Mouse (Mus musculus) limb, embryonic 15.5 days (tissue): ENCODE measurements around the gene Mrps23. TPM values are rescaled to one million over a fixed set of nuclear protein-coding genes. Genes with fewer than 3 reads are reported as not detected.
A peak's percentile ranks its signal among the peaks of the same experiment; 100 is the strongest.

Experiments
- ATAC-seq: fragments of 200-750 bp; cut with Nextera tagmentation; 2 replicates; pipeline ENCODE4 v1.8.0; 2017; ENCODE audit warnings: low read depth, moderate TSS enrichment; ENCODE audit not compliant: insufficient number of reproducible peaks, low FRiP score, low TSS enrichment
- H3K27ac ChIP-seq: fragments of 300-500 bp; sonication (generic); 2 replicates; pipeline ENCODE4 v1.5.1; 2015; ENCODE audit warnings: moderate library complexity, mild to moderate bottlenecking, inconsistent platforms
- H3K27me3 ChIP-seq: fragments of 300-500 bp; sonication (generic); 2 replicates; pipeline ENCODE4 v1.6.1; 2015; ENCODE audit warnings: inconsistent platforms
- H3K36me3 ChIP-seq: fragments of 300-500 bp; sonication (generic); 2 replicates; pipeline ENCODE4 v1.6.1; 2015; ENCODE audit warnings: inconsistent platforms
- H3K4me1 ChIP-seq: fragments of 300-500 bp; sonication (generic); 2 replicates; pipeline ENCODE4 v1.6.1; 2015; ENCODE audit warnings: inconsistent platforms
- H3K4me2 ChIP-seq: fragments of 300-500 bp; sonication (generic); 2 replicates; pipeline ENCODE4 v1.6.1; 2015; ENCODE audit warnings: mild to moderate bottlenecking, inconsistent platforms
- H3K4me3 ChIP-seq: fragments of 300-500 bp; sonication (generic); 2 replicates; pipeline ENCODE4 v1.5.1; 2015; ENCODE audit warnings: mild to moderate bottlenecking, inconsistent platforms
- H3K9ac ChIP-seq: fragments of 300-500 bp; sonication (generic); 2 replicates; pipeline ENCODE4 v1.6.1; 2015; ENCODE audit warnings: inconsistent platforms
- H3K9me3 ChIP-seq: fragments of 300-500 bp; sonication (generic); 2 replicates; pipeline ENCODE4 v1.6.1; 2016; ENCODE audit warnings: inconsistent platforms
- WGBS: fragments of 180-500 bp; shearing (Covaris S2); methylation state at CpG from one replicate; pipeline ENCODE4 v1.1.7; 2015; 5-methylcytosine and 5-hydroxymethylcytosine counted together
- polyA plus RNA-seq: library from polyadenylated mRNA; unstranded; fragments of >200 nt; fragmentation: Nextera tagmentation; extraction: Ambion mirVana; gene quantifications from 2 replicates; pipeline ENCODE4 v1.2.1, GENCODE M21; 2015

Gene Mrps23
- polyA plus RNA-seq, 1 experiment from 2014 or later: 53.0 TPM

- Histone ChIP-seq H3K27ac (no peak overlapping the region), H3K36me3 (no peaks in the 10 kb centered on the region), H3K27me3 (no peaks in the 10 kb centered on the region), H3K4me3 (no peak overlapping the region), H3K4me2 (no peak overlapping the region), H3K4me1 (peaks cover 19% of the 10 kb centered on the region), H3K9ac (no peak overlapping the region), H3K9me3 (no peaks in the 10 kb centered on the region)
- ATAC-seq: no peak
- 71% methylated on average over 10 of the region's 10 CpGs for WGBS
Observed at GRCm38 (mm10) chr11:88240275-88240674, 36.1 kb downstream of the Mrps23 start.

GRCm38 (mm10) chr11:88240736-88241353, 36.7 kb downstream of the Mrps23 start:
- H3K4me2 ChIP-seq: no peak overlapping the region
- WGBS: 13% methylated on average over 10 of the region's 10 CpGs
- ATAC-seq: no peak
- no peak overlapping the region for H3K9ac ChIP-seq
- H3K36me3 ChIP-seq: no peaks in the 10 kb centered on the region
- H3K27me3 ChIP-seq: no peaks in the 10 kb centered on the region
- H3K9me3 ChIP-seq: no peaks in the 10 kb centered on the region
- H3K4me3 ChIP-seq: no peak overlapping the region
- H3K4me1 ChIP-seq: peaks cover 13% of the 10 kb centered on the region
- H3K27ac ChIP-seq: 0 out of 2 replicates have a peak overlapping the region, but pooled peaks have one; percentile 28

GRCm38 (mm10) chr11:88241468-88242301, 37.5 kb downstream of the Mrps23 start:
- Histone ChIP-seq H3K9ac (no peak overlapping the region), H3K4me2 (no peak overlapping the region), H3K27ac (peak overlapping the region; percentile 28; the same call in 1 of the 2 replicates), H3K4me3 (no peak overlapping the region), H3K27me3 (no peaks in the 10 kb centered on the region), H3K4me1 (peaks cover 10% of the 10 kb centered on the region), H3K36me3 (no peaks in the 10 kb centered on the region), H3K9me3 (no peaks in the 10 kb centered on the region)
- no peak for ATAC-seq
- 38% methylated on average over 12 of the region's 12 CpGs for WGBS

GRCm38 (mm10) chr11:88245581-88246170, 41.5 kb downstream of the Mrps23 start:
- no peaks in the 10 kb centered on the region for H3K36me3 ChIP-seq

GRCm38 (mm10) chr11:88248636-88249035, 44.4 kb downstream of the Mrps23 start:
- 56% methylated on average over 5 of the region's 5 CpGs for WGBS

More at GRCm38 (mm10) chr11:88245581-88246170, 41.5 kb downstream of the Mrps23 start:
- Histone ChIP-seq H3K27ac (no peak overlapping the region), H3K9ac (no peak overlapping the region), H3K27me3 (no peaks in the 10 kb centered on the region), H3K4me1 (peaks cover 10% of the 10 kb centered on the region), H3K4me2 (no peak overlapping the region), H3K9me3 (no peaks in the 10 kb centered on the region), H3K4me3 (no peak overlapping the region)
- 74% methylated on average over 14 of the region's 14 CpGs for WGBS
- ATAC-seq: no peak

GRCm38 (mm10) chr11:88250568-88250967, 46.4 kb downstream of the Mrps23 start:
- Histone ChIP-seq H3K9me3 (no peaks in the 10 kb centered on the region), H3K4me3 (no peak overlapping the region), H3K27ac (no peak overlapping the region), H3K4me1 (peaks cover 23% of the 10 kb centered on the region), H3K27me3 (0 out of 2 replicates have a peak, but pooled peaks cover 6% of the 10 kb centered on the region), H3K9ac (no peak overlapping the region), H3K4me2 (no peak overlapping the region), H3K36me3 (no peaks in the 10 kb centered on the region)
- WGBS: 70% methylated on average over 3 of the region's 3 CpGs
- no peak for ATAC-seq

More at GRCm38 (mm10) chr11:88248636-88249035, 44.4 kb downstream of the Mrps23 start:
- ATAC-seq: no peak
- 0 out of 2 replicates have a peak, but pooled peaks cover 6% of the 10 kb centered on the region for H3K27me3 ChIP-seq
- no peaks in the 10 kb centered on the region for H3K36me3 ChIP-seq
- H3K4me3 ChIP-seq: no peak overlapping the region
- no peak overlapping the region for H3K4me2 ChIP-seq
- H3K9ac ChIP-seq: no peak overlapping the region
- peaks cover 21% of the 10 kb centered on the region for H3K4me1 ChIP-seq
- no peak overlapping the region for H3K27ac ChIP-seq
- H3K9me3 ChIP-seq: no peaks in the 10 kb centered on the region

- WGBS: 76% methylated on average over 7 of the region's 7 CpGs
- Histone ChIP-seq H3K36me3 (no peaks in the 10 kb centered on the region), H3K9ac (no peak overlapping the region), H3K9me3 (no peaks in the 10 kb centered on the region), H3K4me2 (no peak overlapping the region), H3K4me3 (no peak overlapping the region), H3K4me1 (peaks cover 23% of the 10 kb centered on the region), H3K27ac (no peak overlapping the region), H3K27me3 (0 out of 2 replicates have a peak, but pooled peaks cover 6% of the 10 kb centered on the region)
- no peak for ATAC-seq
Observed at GRCm38 (mm10) chr11:88251295-88251694, 47.1 kb downstream of the Mrps23 start.

- Histone ChIP-seq H3K27ac (no peak overlapping the region), H3K4me3 (peak overlapping the region; percentile 12; the same call in 1 of the 2 replicates), H3K9me3 (no peaks in the 10 kb centered on the region), H3K36me3 (no peaks in the 10 kb centered on the region), H3K4me1 (peaks cover 23% of the 10 kb centered on the region), H3K4me2 (peak overlapping the region; percentile 41), H3K9ac (no peak overlapping the region; the same call in 1 of the 2 replicates), H3K27me3 (0 out of 2 replicates have a peak, but pooled peaks cover 6% of the 10 kb centered on the region)
- ATAC-seq: 0 out of 2 replicates have a peak, but pooled peaks have one; percentile 52
- WGBS: 15% methylated on average over 22 of the region's 22 CpGs
Observed at GRCm38 (mm10) chr11:88251972-88252766, 48.0 kb downstream of the Mrps23 start.

GRCm38 (mm10) chr11:88252767-88253513, 48.8 kb downstream of the Mrps23 start:
- Histone ChIP-seq H3K4me1 (peaks cover 23% of the 10 kb centered on the region), H3K4me3 (no peak overlapping the region), H3K9me3 (no peaks in the 10 kb centered on the region), H3K9ac (no peak overlapping the region), H3K4me2 (no peak overlapping the region), H3K27me3 (0 out of 2 replicates have a peak, but pooled peaks cover 6% of the 10 kb centered on the region), H3K27ac (no peak overlapping the region), H3K36me3 (no peaks in the 10 kb centered on the region)
- peak; percentile 52; the same call in 1 of the 2 replicates for ATAC-seq
- 28% methylated on average over 13 of the region's 18 CpGs for WGBS

- Histone ChIP-seq H3K36me3 (no peaks in the 10 kb centered on the region), H3K9ac (no peak overlapping the region), H3K9me3 (no peaks in the 10 kb centered on the region), H3K4me1 (peaks cover 23% of the 10 kb centered on the region), H3K27me3 (0 out of 2 replicates have a peak, but pooled peaks cover 6% of the 10 kb centered on the region), H3K4me2 (no peak overlapping the region), H3K4me3 (no peak overlapping the region), H3K27ac (no peak overlapping the region)
- ATAC-seq: no peak
- WGBS: 53% methylated on average over 7 of the region's 7 CpGs
Observed at GRCm38 (mm10) chr11:88253514-88254167, 49.5 kb downstream of the Mrps23 start.
